Mouse (Mus musculus): Measurements from ENCODE around the gene Ampd2. TPM values are rescaled to one million over a fixed set of nuclear protein-coding genes. Genes with fewer than 3 reads are reported as not detected.

Gene Ampd2
- total RNA-seq, 1 experiment from 2014 or later = 36.7 TPM

GRCm38 (mm10) chr3:108070295-108071293, 15.9 kb downstream of the Ampd2 start:
- peak; percentile 81 for ATAC-seq (replicated peaks; ENCODE audit: low read depth, poor library complexity, severe bottlenecking)

- peak; percentile 57 for ATAC-seq (replicated peaks; ENCODE audit: low read depth, poor library complexity, severe bottlenecking)
Observed at GRCm38 (mm10) chr3:108069231-108069870, 17.1 kb downstream of the Ampd2 start.

GRCm38 (mm10) chr3:108068826-108069225, 17.6 kb downstream of the Ampd2 start:
- no peak for ATAC-seq (replicated peaks; ENCODE audit: low read depth, poor library complexity, severe bottlenecking)

GRCm38 (mm10) chr3:108067370-108067934, 19.0 kb downstream of the Ampd2 start:
- no peak for ATAC-seq (replicated peaks; ENCODE audit: low read depth, poor library complexity, severe bottlenecking)

GRCm38 (mm10) chr3:108065551-108065950, 20.9 kb downstream of the Ampd2 start:
- no peak for ATAC-seq (replicated peaks; ENCODE audit: low read depth, poor library complexity, severe bottlenecking)

- no peak for ATAC-seq (replicated peaks; ENCODE audit: low read depth, poor library complexity, severe bottlenecking)
Observed at GRCm38 (mm10) chr3:108064672-108065071, 21.8 kb downstream of the Ampd2 start.

- ATAC-seq (replicated peaks; ENCODE audit: low read depth, poor library complexity, severe bottlenecking) = no peak
Observed at GRCm38 (mm10) chr3:108062648-108063047, 23.8 kb downstream of the Ampd2 start.

GRCm38 (mm10) chr3:108061420-108061819, 25.0 kb downstream of the Ampd2 start:
- ATAC-seq (replicated peaks; ENCODE audit: low read depth, poor library complexity, severe bottlenecking) = peak; percentile 82

GRCm38 (mm10) chr3:108050493-108050892, 36.0 kb downstream of the Ampd2 start:
- no peak for ATAC-seq (replicated peaks; ENCODE audit: low read depth, poor library complexity, severe bottlenecking)

- ATAC-seq (replicated peaks; ENCODE audit: low read depth, poor library complexity, severe bottlenecking) = no peak
Observed at GRCm38 (mm10) chr3:108048306-108048705, 38.1 kb downstream of the Ampd2 start.

GRCm38 (mm10) chr3:108046944-108047655, 39.4 kb downstream of the Ampd2 start:
- ATAC-seq (replicated peaks; ENCODE audit: low read depth, poor library complexity, severe bottlenecking) = no peak

- peak; percentile 97 for ATAC-seq (replicated peaks; ENCODE audit: low read depth, poor library complexity, severe bottlenecking)
Observed at GRCm38 (mm10) chr3:108044394-108045140, 41.9 kb downstream of the Ampd2 start, which contains the start of gene Gstm4. Gene Gstm4 (minus strand): TSS chr3:108044894.

- no peak for ATAC-seq (replicated peaks; ENCODE audit: low read depth, poor library complexity, severe bottlenecking)
Observed at GRCm38 (mm10) chr3:108033156-108033555, 53.3 kb downstream of the Ampd2 start.

- ATAC-seq (replicated peaks; ENCODE audit: low read depth, poor library complexity, severe bottlenecking) = no peak
Observed at GRCm38 (mm10) chr3:108032113-108032512, 54.3 kb downstream of the Ampd2 start.

GRCm38 (mm10) chr3:108028641-108029365, 57.6 kb downstream of the Ampd2 start:
- ATAC-seq (replicated peaks; ENCODE audit: low read depth, poor library complexity, severe bottlenecking) = no peak

- no peak for ATAC-seq (replicated peaks; ENCODE audit: low read depth, poor library complexity, severe bottlenecking)
Observed at GRCm38 (mm10) chr3:108026597-108026996, 59.9 kb downstream of the Ampd2 start.

GRCm38 (mm10) chr3:108026049-108026448, 60.4 kb downstream of the Ampd2 start:
- ATAC-seq (replicated peaks; ENCODE audit: low read depth, poor library complexity, severe bottlenecking) = peak; percentile 55

- ATAC-seq (replicated peaks; ENCODE audit: low read depth, poor library complexity, severe bottlenecking) = no peak
Observed at GRCm38 (mm10) chr3:108025318-108025717, 61.1 kb downstream of the Ampd2 start.
